In genomic region chr1:120925271-120925670, GRCm38 (mm10) we compare ENCODE assay signal across 24 mouse cellular contexts.
"Had no signal": no experiment of that assay in that cellular context is flagged by ENCODE, and none has a peak within 500 bp of the region (broad histone marks: within the 10 kb centered on the region; RNA-seq: fewer than 3 reads in every experiment).

No protein-coding gene starts in this region.

- H3K27ac ChIP-seq: kidney, embryonic 15.5 days; left cerebral cortex, adult 2 months; limb, embryonic 10.5 days; limb, embryonic 13.5 days; liver, embryonic 12.5 days; liver, embryonic 15.5 days; neural tube, embryonic 13.5 days; stomach, postnatal 0 days had no signal

- H3K9me3 ChIP-seq: kidney, embryonic 15.5 days; limb, embryonic 10.5 days; limb, embryonic 13.5 days; liver, embryonic 12.5 days; liver, embryonic 15.5 days; neural tube, embryonic 13.5 days had no signal

- H3K27me3 ChIP-seq: kidney, embryonic 15.5 days; liver, embryonic 12.5 days; liver, embryonic 15.5 days; neural tube, embryonic 13.5 days had no signal

- H3K36me3 ChIP-seq: kidney, embryonic 15.5 days; limb, embryonic 10.5 days; limb, embryonic 13.5 days; liver, embryonic 12.5 days; liver, embryonic 15.5 days; neural tube, embryonic 13.5 days had no signal

- H3K4me3 ChIP-seq: kidney, embryonic 15.5 days; left cerebral cortex, adult 2 months; limb, embryonic 10.5 days; limb, embryonic 13.5 days; liver, embryonic 12.5 days; liver, embryonic 15.5 days; myocyte; neural tube, embryonic 13.5 days had no signal

- H3K4me1 ChIP-seq: kidney, embryonic 15.5 days; limb, embryonic 13.5 days; liver, embryonic 12.5 days; liver, embryonic 15.5 days; neural tube, embryonic 13.5 days had no signal

- DNase-seq: kidney, adult 8-10 months; kidney, postnatal 10 days; kidney, postnatal 36 days; layer of hippocampus, postnatal 36 days; liver; lung, adult 18-20 months; lung, postnatal 14 days; lung, postnatal 4 days; midbrain, embryonic 14.5 days; right cerebral cortex, adult 18-20 months; right cerebral cortex, postnatal 14 days; right cerebral cortex, postnatal 4 days; thymus, adult 2 months; thymus, postnatal 14 days; thymus, postnatal 4 days had no signal
